Mouse (Mus musculus) cerebellum, adult 2 months (tissue): ENCODE data around the gene Gnl1.
"Not testable (repeated sequence)": the region's sequence is repeated elsewhere in the genome, so short reads cannot be mapped to it uniquely, and the experiment has no call there.

Experiments used
- CTCF ChIP-seq: fragments of 200-500 bp; IDR thresholded peaks from 2 replicates; pipeline ENCODE4 v1.5.1; 2011; ENCODE audit warnings: low read depth, mild to moderate bottlenecking, control low read depth, low read length, moderate library complexity, borderline replicate concordance; ENCODE audit not compliant: insufficient read depth
- POLR2A ChIP-seq: fragments of 200-500 bp; IDR thresholded peaks from 2 replicates; pipeline ENCODE4 v1.6.1; 2011; ENCODE audit warnings: low read length, control low read depth, borderline replicate concordance; ENCODE audit not compliant: insufficient read depth

GRCm38 (mm10) chr17:36030703-36031582 lies 51.3 kb downstream of the Gnl1 start:
- TF ChIP-seq CTCF, POLR2A: not testable (repeated sequence)
